Mouse (Mus musculus): Measurements from ENCODE around the gene Dhx16.

DNA sequence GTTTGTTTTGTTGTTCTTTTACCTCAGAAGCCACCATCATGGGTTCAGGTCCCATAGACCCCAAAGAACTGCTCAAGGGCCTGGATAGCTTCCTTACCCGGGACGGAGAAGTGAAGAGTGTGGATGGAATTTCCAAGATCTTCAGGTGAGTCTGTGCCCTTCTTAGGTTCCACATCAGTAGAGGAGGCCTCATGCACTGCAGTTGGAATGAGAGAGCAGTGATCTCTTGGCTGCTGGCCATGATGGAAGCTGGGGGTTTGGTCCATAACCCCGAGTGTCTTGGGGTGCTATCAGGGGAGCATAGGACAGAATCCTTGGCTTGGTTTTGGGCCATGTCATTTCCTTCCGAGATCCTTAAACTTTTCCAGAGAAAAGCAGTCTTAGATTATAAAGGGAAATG, 43.7 kb downstream of the Dhx16 start:
- no peak for TF ChIP-seq SMC3 (IDR thresholded peaks at IDR 0.05; ENCODE audit: low read depth, low read length)
- no peak for TF ChIP-seq ETS1 (IDR thresholded peaks at IDR 0.05; ENCODE audit: low read depth, low read length)
- TF ChIP-seq CTCF (IDR thresholded peaks at IDR 0.05 in 2 of 3, conservative IDR thresholded peaks at IDR 0.05 in 1 of 3; ENCODE audit: control insufficient read depth in 1 of 3, insufficient read depth in 1 of 3, low read depth in 2 of 3, low read length in 3 of 3, poor library complexity in 1 of 3, severe bottlenecking in 1 of 3) = no peak
- TF ChIP-seq GATA1 (IDR thresholded peaks at IDR 0.05; ENCODE audit: low read depth, low read length) = no peak
- no peak for TF ChIP-seq NRF1 (IDR thresholded peaks at IDR 0.05; ENCODE audit: insufficient read depth, low read depth, low read length, poor library complexity, severe bottlenecking)
